Mouse (Mus musculus): ENCODE results near the gene Fgfr4.

GRCm38 (mm10) chr13:55107116-55107515 is 45.3 kb upstream of the Fgfr4 start:
- TF ChIP-seq CTCF (IDR thresholded peaks at IDR 0.05; ENCODE audit: borderline replicate concordance, insufficient read depth, low read length) (no peak), POLR2A (IDR thresholded peaks at IDR 0.05; ENCODE audit: low read depth, low read length) (no peak)

All from embryonic fibroblast, embryonic 13.5 days (primary cell).